Mouse (Mus musculus) neural tube, embryonic 12.5 days (tissue): ENCODE data around the gene Prpsap1. TPM values are rescaled to one million over a fixed set of nuclear protein-coding genes. Genes with fewer than 3 reads are reported as not detected.
"Not testable (repeated sequence)": the region's sequence is repeated elsewhere in the genome, so short reads cannot be mapped to it uniquely, and the experiment has no call there.

Experiments
- ATAC-seq: fragments of 200-750 bp; cut with Nextera tagmentation; 2 replicates; pipeline ENCODE4 v1.8.0; 2017; ENCODE audit warnings: low read depth, mild to moderate bottlenecking, moderate TSS enrichment, moderate library complexity; ENCODE audit not compliant: low FRiP score
- H3K27ac ChIP-seq: fragments of 300-500 bp; sonication (generic); 2 replicates; pipeline ENCODE4 v1.5.1; 2016
- H3K27me3 ChIP-seq: fragments of 300-500 bp; sonication (generic); replicated peaks from 2 replicates; pipeline ENCODE4 v1.6.1; 2016; ENCODE audit warnings: mild to moderate bottlenecking
- H3K36me3 ChIP-seq: fragments of 300-500 bp; sonication (generic); 2 replicates; pipeline ENCODE4 v1.6.1; 2016; ENCODE audit warnings: mild to moderate bottlenecking
- H3K4me1 ChIP-seq: fragments of 300-500 bp; sonication (generic); 2 replicates; pipeline ENCODE4 v1.6.1; 2016
- H3K4me2 ChIP-seq: fragments of 300-500 bp; sonication (generic); replicated peaks from 2 replicates; pipeline ENCODE4 v1.6.1; 2016; ENCODE audit warnings: mild to moderate bottlenecking
- H3K4me3 ChIP-seq: fragments of 300-500 bp; sonication (generic); 2 replicates; pipeline ENCODE4 v1.5.1; 2016
- H3K9ac ChIP-seq: fragments of 300-500 bp; sonication (generic); 2 replicates; pipeline ENCODE4 v1.6.1; 2016; ENCODE audit warnings: mild to moderate bottlenecking
- H3K9me3 ChIP-seq: fragments of 300-500 bp; sonication (generic); 2 replicates; pipeline ENCODE4 v1.6.1; 2016; ENCODE audit warnings: mild to moderate bottlenecking
- WGBS: fragments of 180-500 bp; shearing (Covaris S2); methylation state at CpG from one replicate; pipeline ENCODE4 v1.1.7; 2016; 5-methylcytosine and 5-hydroxymethylcytosine counted together
- polyA plus RNA-seq: library from polyadenylated mRNA; unstranded; fragments of >200 nt; fragmentation: Nextera tagmentation; extraction: Ambion mirVana; gene quantifications from 2 replicates; pipeline ENCODE4 v1.2.1, GENCODE M21; 2016

Prpsap1 gene
- polyA plus RNA-seq, 1 experiment from 2014 or later = 200 TPM

DNA sequence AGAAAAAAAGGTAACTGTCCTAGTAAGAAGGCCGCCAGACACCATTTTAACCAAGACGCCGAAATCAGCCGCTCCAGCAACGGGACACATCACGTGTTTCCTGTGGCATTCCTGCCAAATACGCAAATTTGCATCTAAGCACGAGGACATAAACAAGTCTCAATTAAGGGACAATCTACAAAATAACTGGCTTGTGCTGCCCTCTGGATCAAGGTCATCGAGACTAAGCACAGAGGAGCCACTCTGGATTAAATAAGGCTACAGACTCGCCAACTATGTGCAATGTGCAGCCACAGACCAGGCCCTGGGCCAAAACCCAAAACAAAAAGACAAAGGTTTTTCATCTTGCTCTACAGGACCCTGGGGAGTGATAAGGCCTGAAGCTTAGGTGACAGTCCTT, 18.0 kb downstream of the Prpsap1 start:
- Histone ChIP-seq H3K9me3 (no peaks in the 10 kb centered on the region), H3K4me1 (no peaks in the 10 kb centered on the region), H3K9ac (no peak overlapping the region), H3K27me3 (no peaks in the 10 kb centered on the region), H3K27ac (no peak overlapping the region), H3K4me2 (no peak overlapping the region), H3K4me3 (no peak overlapping the region), H3K36me3 (peaks cover 97% of the 10 kb centered on the region)
- no peak for ATAC-seq
- 92% methylated on average over 10 of the region's 10 CpGs for WGBS

DNA sequence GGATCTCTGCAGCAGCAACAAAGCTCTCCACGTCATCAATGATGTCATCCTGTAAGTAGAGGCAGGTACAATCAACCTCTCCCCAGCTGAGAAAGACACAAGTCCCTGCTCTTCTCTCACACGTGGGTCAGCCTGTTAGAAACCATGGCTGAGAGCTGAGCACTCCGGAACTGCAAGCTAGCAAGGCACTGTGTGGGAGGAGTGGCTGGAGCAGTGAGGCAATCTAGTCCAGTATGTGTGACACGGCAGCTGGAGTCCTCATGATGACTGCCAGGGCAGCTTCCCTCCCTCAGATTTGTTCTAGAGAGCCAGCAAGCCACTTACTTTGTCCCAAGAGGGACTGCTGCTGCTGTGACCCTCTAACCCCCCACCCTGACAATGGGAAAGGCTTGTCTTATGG, 21.7 kb downstream of the Prpsap1 start:
- no peak for ATAC-seq
- Histone ChIP-seq H3K9me3 (no peaks in the 10 kb centered on the region), H3K4me3 (no peak overlapping the region), H3K4me2 (no peak overlapping the region), H3K27ac (no peak overlapping the region), H3K27me3 (no peaks in the 10 kb centered on the region), H3K36me3 (peaks cover 75% of the 10 kb centered on the region), H3K9ac (no peak overlapping the region), H3K4me1 (no peaks in the 10 kb centered on the region)
- WGBS = 85% methylated on average over 4 of the region's 4 CpGs

DNA sequence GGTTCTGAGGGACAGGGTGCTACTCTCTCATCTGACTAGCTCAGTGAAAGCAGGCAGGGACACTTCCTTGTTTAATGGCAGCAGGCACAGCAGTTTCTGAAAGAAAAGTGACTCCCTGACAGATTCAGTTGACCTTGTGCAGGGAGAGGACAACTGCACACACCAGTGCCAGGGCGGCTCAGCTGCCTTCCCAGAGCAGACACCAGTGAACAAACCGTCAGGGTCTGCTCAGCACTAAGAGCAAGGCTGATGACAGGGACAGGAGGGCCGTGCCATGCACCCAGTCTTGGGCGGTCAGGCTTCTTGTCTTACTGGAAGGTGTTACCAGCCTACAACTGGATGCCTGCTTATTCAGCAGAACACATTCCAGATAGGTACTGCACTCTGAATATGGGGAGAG, 23.1 kb downstream of the Prpsap1 start:
- Histone ChIP-seq H3K27me3 (no peaks in the 10 kb centered on the region), H3K4me3 (no peak overlapping the region), H3K27ac (no peak overlapping the region), H3K9me3 (no peaks in the 10 kb centered on the region), H3K4me1 (no peaks in the 10 kb centered on the region), H3K9ac (no peak overlapping the region), H3K4me2 (no peak overlapping the region), H3K36me3 (peaks cover 61% of the 10 kb centered on the region)
- WGBS = 92% methylated on average over 4 of the region's 4 CpGs
- ATAC-seq = no peak

DNA sequence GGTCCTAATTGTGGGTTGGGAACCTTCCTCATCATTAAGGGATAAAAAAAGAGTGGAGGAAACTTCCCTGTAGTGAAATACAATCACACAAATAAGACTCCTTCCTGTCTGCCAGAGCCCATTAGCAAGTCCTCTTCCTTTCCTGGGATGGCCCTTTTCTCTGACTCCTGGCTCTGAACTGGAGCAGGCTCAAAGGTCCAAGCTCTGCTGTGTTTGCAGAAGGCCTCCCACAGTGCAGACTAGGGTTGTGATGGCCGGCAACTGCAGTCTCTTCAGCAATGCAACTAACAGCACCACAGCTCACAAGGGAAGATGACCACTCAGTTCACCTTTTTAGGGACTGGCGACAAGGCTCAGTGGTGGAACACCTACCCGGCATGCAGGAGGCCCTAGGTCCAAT, 23.8 kb downstream of the Prpsap1 start:
- WGBS = 85% methylated on average over 3 of the region's 3 CpGs
- Histone ChIP-seq H3K4me3 (no peak overlapping the region), H3K27ac (no peak overlapping the region), H3K9me3 (no peaks in the 10 kb centered on the region), H3K36me3 (peaks cover 55% of the 10 kb centered on the region), H3K27me3 (no peaks in the 10 kb centered on the region), H3K9ac (no peak overlapping the region), H3K4me1 (no peaks in the 10 kb centered on the region), H3K4me2 (no peak overlapping the region)
- ATAC-seq = no peak

DNA sequence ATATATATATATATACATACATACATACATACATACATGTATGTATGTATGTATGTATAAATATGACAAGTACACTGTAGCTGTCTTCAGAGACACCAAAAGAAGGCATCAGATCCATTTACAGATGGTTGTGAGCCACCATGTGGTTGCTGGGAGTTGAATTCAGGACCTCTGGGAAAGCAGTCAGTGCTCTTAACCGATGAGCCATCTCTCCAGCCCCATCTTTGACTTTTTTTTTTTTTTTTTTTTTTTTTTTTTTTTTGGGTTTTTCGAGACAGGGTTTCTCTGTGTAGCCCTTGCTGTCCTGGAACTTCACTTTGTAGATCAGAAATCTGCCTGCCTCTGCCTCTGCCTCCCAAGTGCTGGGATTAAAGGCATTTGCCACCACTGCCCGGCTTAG, 25.7 kb downstream of the Prpsap1 start:
- not testable (repeated sequence) for H3K9me3 ChIP-seq, H3K27me3 ChIP-seq, H3K27ac ChIP-seq, ATAC-seq, H3K4me3 ChIP-seq, H3K4me1 ChIP-seq, H3K4me2 ChIP-seq, H3K9ac ChIP-seq
- H3K36me3 ChIP-seq = peaks cover 37% of the 10 kb centered on the region
- 82% methylated on average over 3 of the region's 3 CpGs for WGBS

DNA sequence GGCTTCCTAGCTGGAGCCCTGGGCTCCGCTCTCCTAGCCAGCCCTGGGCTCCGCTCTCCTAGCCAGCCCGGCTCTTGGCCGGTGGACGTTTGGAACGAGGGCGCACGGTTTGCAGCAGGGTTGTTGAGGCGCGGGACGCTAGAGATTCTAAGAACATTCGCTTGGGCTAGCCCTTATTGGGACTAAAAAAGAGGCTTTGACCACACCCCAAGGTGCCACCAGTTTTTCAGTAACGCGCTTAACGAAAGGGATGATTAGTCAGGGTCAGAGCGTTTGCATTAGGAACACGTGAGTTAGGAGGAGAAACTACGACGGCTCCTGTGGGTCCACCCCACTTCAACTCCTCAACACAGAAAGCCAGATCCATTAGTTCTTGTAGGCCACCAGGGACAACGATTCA, 27.9 kb downstream of the Prpsap1 start, which contains the start of gene Qrich2:
TSS of gene Qrich2 (minus strand) at position 101 of the 400 bp plus-strand sequence.
- Histone ChIP-seq H3K4me2 (no peak within 1 kb of the TSS), H3K27me3 (no peaks in the 10 kb centered on the region), H3K9me3 (no peaks in the 10 kb centered on the region), H3K4me3 (no peak within 1 kb of the TSS), H3K36me3 (peaks cover 15% of the 10 kb centered on the region), H3K4me1 (peaks cover 3% of the 10 kb centered on the region; the same call in 1 of the 2 replicates), H3K9ac (no peak within 1 kb of the TSS), H3K27ac (no peak within 1 kb of the TSS)
- ATAC-seq = no peak
- 64% methylated on average over 20 of the region's 20 CpGs for WGBS

DNA sequence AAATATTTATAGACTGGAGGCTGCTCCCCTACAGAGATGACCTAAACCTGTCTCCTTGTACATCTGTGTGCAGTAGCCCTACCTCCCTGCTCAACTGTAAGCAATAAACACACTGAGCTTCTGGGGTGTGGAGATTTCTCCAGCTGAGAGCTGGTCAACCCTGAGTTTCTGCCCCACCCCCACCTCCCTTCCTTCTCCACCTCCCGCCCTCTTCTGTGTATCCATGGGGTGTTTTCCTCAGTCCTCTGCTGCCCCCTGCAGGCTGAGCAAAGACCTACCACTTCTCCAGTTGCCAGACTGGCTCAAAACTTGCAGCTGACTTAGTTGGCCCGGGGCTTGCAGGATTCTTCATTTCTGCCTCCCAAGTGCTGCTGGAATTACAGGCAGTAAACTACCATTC, 30.2 kb downstream of the Prpsap1 start:
- H3K4me2 ChIP-seq = no peak overlapping the region
- no peak overlapping the region for H3K27ac ChIP-seq
- H3K27me3 ChIP-seq = no peaks in the 10 kb centered on the region
- WGBS = 13% methylated on average over 2 of the region's 2 CpGs
- no peaks in the 10 kb centered on the region for H3K36me3 ChIP-seq
- H3K9ac ChIP-seq = no peak overlapping the region
- H3K4me1 ChIP-seq = peaks cover 3% of the 10 kb centered on the region; the same call in 1 of the 2 replicates
- no peak for ATAC-seq
- H3K4me3 ChIP-seq = no peak overlapping the region
- no peaks in the 10 kb centered on the region for H3K9me3 ChIP-seq

DNA sequence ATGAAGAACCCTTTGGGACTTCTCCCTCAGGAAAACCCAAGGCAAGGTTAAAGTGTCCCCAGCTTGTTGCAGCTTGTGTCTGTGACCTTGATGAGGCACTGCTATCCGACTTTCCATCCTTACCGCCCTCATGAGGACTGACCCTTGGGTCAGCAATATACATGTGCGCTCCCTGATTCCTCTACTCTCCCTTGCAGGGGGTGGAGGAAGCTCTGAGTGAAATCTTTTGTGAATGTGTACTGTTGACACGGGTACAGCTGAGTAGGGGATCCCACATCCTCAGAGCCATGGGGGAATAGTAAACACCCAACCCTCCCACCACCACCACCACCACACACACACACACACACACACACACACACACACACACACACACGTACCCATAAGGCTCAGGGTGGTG, 30.7 kb downstream of the Prpsap1 start:
- 65% methylated on average over 5 of the region's 5 CpGs for WGBS
- no peak for ATAC-seq
- H3K27ac ChIP-seq = no peak overlapping the region

DNA sequence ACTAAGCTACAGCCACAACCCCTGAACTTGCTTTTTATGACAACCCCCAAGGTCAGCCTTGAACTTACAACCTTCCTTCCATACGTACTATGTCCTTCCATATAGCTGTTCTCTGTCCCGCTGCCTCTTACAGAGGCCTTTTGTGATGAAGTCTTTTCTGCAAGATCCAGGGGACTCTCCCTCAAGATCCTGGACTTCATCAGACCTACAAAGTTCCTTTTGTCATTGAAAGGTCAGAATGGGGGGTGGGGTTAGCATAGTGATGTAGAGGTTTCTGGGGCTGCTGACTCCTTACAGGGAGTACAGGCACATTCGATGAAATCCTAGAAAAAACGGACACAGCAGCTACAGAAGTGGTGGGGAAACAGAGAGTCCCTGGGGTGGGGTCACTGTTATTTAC, 34.2 kb downstream of the Prpsap1 start:
- H3K36me3 ChIP-seq = no peaks in the 10 kb centered on the region
- H3K4me2 ChIP-seq = no peak overlapping the region
- ATAC-seq = no peak
- no peak overlapping the region for H3K27ac ChIP-seq
- 55% methylated on average over 4 of the region's 4 CpGs for WGBS
- H3K4me1 ChIP-seq = peaks cover 3% of the 10 kb centered on the region; the same call in 1 of the 2 replicates
- H3K9me3 ChIP-seq = no peaks in the 10 kb centered on the region
- H3K4me3 ChIP-seq = no peak overlapping the region
- no peak overlapping the region for H3K9ac ChIP-seq
- H3K27me3 ChIP-seq = no peaks in the 10 kb centered on the region

More for the DNA sequence above, 30.7 kb downstream of the Prpsap1 start:
- H3K4me3 ChIP-seq = no peak overlapping the region
- peaks cover 3% of the 10 kb centered on the region; the same call in 1 of the 2 replicates for H3K4me1 ChIP-seq
- no peak overlapping the region for H3K4me2 ChIP-seq
- no peaks in the 10 kb centered on the region for H3K36me3 ChIP-seq
- no peaks in the 10 kb centered on the region for H3K9me3 ChIP-seq
- H3K27me3 ChIP-seq = no peaks in the 10 kb centered on the region
- no peak overlapping the region for H3K9ac ChIP-seq

DNA sequence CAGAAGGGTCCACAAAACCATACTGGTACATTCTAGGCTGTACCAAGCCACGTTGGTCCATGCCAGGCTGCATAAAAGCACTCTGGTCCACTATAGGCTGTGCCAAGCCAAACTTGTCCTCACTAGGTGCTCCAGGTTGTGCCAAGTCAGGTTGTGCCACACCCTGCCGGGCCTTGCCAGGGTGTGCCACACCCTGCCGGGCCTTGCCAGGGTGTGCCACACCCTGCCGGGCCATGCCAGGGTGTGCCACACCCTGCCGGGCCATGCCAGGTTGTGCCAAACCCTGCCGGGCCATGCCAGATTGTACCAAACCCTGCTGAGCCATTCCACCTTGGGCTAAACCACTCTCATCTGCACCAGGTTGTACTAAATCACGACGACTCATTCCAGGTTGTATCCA, 37.8 kb downstream of the Prpsap1 start:
- no peak for ATAC-seq
- H3K4me2 ChIP-seq = no peak overlapping the region
- no peaks in the 10 kb centered on the region for H3K4me1 ChIP-seq
- no peak overlapping the region for H3K9ac ChIP-seq
- no peaks in the 10 kb centered on the region for H3K36me3 ChIP-seq
- no peak overlapping the region for H3K27ac ChIP-seq
- no peaks in the 10 kb centered on the region for H3K27me3 ChIP-seq
- 90% methylated on average over 8 of the region's 8 CpGs for WGBS
- no peaks in the 10 kb centered on the region for H3K9me3 ChIP-seq
- no peak overlapping the region for H3K4me3 ChIP-seq

DNA sequence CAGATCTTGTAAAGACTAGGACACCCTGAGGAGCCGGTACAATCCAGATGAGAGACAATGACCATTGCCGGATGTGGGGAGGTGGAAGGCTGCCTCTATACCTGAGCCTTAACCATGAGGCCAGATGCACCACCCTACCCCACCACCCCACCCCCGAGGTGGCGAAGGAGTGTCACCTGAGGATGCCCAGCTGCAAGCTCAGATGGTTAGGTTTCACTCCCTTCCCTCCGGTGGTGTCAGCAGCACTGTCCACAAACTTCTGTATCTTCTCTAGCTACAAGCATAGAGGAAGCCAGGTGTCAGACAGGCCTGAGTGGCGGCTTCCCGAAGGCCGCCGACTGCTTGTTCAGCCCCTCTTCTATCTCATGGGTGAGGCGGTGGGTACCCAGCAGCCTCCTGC, 40.1 kb downstream of the Prpsap1 start:
- H3K4me1 ChIP-seq = no peaks in the 10 kb centered on the region
- H3K27me3 ChIP-seq = 0 out of 2 replicates have a peak, but pooled peaks cover 3% of the 10 kb centered on the region
- 0 out of 2 replicates have a peak, but pooled peaks cover 5% of the 10 kb centered on the region for H3K9me3 ChIP-seq
- WGBS = 93% methylated on average over 10 of the region's 10 CpGs
- no peak for ATAC-seq
- no peaks in the 10 kb centered on the region for H3K36me3 ChIP-seq
- no peak overlapping the region for H3K4me3 ChIP-seq
- no peak overlapping the region for H3K4me2 ChIP-seq
- H3K9ac ChIP-seq = no peak overlapping the region
- no peak overlapping the region for H3K27ac ChIP-seq

DNA sequence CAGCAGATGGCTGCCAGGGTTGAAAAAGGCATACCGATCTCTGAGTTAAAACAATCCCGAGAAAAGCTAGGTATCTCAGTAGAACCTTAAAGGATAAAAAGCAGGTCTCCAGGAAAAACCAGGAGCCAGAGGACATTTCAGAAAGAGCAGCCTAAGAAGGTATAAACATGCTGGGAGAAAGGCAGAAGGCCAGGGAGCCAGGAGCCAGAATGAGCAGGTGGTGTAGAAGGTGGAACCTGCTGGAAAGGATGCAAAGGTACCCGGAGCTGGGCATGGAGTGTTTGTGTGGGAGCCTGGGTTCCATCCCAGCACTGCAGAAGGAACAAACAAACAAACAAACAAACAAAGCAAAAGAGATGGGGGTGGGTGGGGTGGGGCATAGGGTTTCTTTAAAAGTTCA, 44.7 kb downstream of the Prpsap1 start:
- Histone ChIP-seq H3K4me3 (no peak overlapping the region), H3K27ac (no peak overlapping the region), H3K4me1 (peaks cover 7% of the 10 kb centered on the region; the same call in 1 of the 2 replicates), H3K9ac (no peak overlapping the region), H3K9me3 (0 out of 2 replicates have a peak, but pooled peaks cover 5% of the 10 kb centered on the region), H3K27me3 (peaks cover 18% of the 10 kb centered on the region), H3K36me3 (no peaks in the 10 kb centered on the region), H3K4me2 (no peak overlapping the region)
- ATAC-seq = no peak
- 97% methylated on average over 3 of the region's 3 CpGs for WGBS

DNA sequence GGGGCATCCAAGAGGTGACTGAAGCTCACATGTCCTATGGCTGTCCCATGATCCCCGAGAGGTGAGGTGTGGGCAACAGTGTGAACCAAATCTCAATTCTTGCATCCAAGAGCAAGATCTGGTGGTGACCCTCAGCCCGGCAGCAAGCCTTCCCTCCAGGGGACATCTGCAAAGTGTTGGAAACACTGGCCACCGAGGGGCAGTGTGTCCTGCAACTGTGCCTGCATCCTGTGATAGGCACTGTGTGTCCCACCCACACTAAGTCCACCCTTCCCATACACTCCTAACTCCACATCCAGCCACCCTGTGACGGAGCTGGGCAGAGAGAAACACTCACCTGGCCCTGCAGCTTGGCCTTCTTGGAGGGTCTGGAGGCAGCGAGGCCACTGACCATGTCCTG, 46.2 kb downstream of the Prpsap1 start:
- no peaks in the 10 kb centered on the region for H3K36me3 ChIP-seq
- WGBS = 71% methylated on average over 5 of the region's 5 CpGs
- peaks cover 18% of the 10 kb centered on the region for H3K27me3 ChIP-seq
- H3K9ac ChIP-seq = no peak overlapping the region
- peaks cover 11% of the 10 kb centered on the region; the same call in 1 of the 2 replicates for H3K4me1 ChIP-seq
- no peak overlapping the region for H3K4me3 ChIP-seq
- H3K9me3 ChIP-seq = 0 out of 2 replicates have a peak, but pooled peaks cover 5% of the 10 kb centered on the region
- no peak overlapping the region for H3K27ac ChIP-seq
- ATAC-seq = no peak
- H3K4me2 ChIP-seq = no peak overlapping the region
